Mouse (Mus musculus) adrenal gland, adult 2 months (tissue): ENCODE results near the gene Fermt3. TPM values are rescaled to one million over a fixed set of nuclear protein-coding genes. Genes with fewer than 3 reads are reported as not detected.

Experiments used
- DNase-seq: peaks from one replicate; pipeline ENCODE4 v3.0.0; 2021
- polyA plus RNA-seq: library from polyadenylated mRNA; depleted of rRNA; stranded (reverse); fragments of >200 nt; gene quantifications from 2 replicates; pipeline ENCODE4 v1.2.3, GENCODE M21; 2012
- total RNA-seq, 2 experiments: library from RNA; stranded (reverse); gene quantifications; 2 replicates each; pipeline ENCODE4 v1.2.3; 2021

Fermt3 gene
- total and polyA plus RNA-seq, 3 experiments: 6.7 to 10.8 (median 7.1) TPM

- DNase-seq: peak; percentile 4
Measured at GRCm38 (mm10) chr19:6991166-6991565, 28.1 kb downstream of the Fermt3 start.

GRCm38 (mm10) chr19:6990712-6991111, 28.6 kb downstream of the Fermt3 start:
- DNase-seq: no peak

GRCm38 (mm10) chr19:6989251-6989650, 30.0 kb downstream of the Fermt3 start:
- peak; percentile 9 for DNase-seq

- DNase-seq: no peak
Measured at GRCm38 (mm10) chr19:6987904-6988285, 31.4 kb downstream of the Fermt3 start.

- peak; percentile 90 for DNase-seq
Measured at GRCm38 (mm10) chr19:6987061-6987903, 32.0 kb downstream of the Fermt3 start, which contains the start of gene Vegfb. Vegfb (minus strand) TSS chr19:6987651.

- no peak for DNase-seq
Measured at GRCm38 (mm10) chr19:6985951-6986708, 33.1 kb downstream of the Fermt3 start.

GRCm38 (mm10) chr19:6985300-6985699, 34.0 kb downstream of the Fermt3 start:
- no peak for DNase-seq

GRCm38 (mm10) chr19:6983621-6984020, 35.6 kb downstream of the Fermt3 start:
- DNase-seq: no peak

GRCm38 (mm10) chr19:6981465-6981864, 37.8 kb downstream of the Fermt3 start:
- no peak for DNase-seq

- DNase-seq: peak; percentile 99
Measured at GRCm38 (mm10) chr19:6980381-6981093, 38.7 kb downstream of the Fermt3 start, which contains the start of gene Fkbp2. Fkbp2 (minus strand) TSS chr19:6980501.

- DNase-seq: peak; percentile 100
Measured at GRCm38 (mm10) chr19:6979486-6980380, 39.5 kb downstream of the Fermt3 start.

- DNase-seq: peak; percentile 71
Measured at GRCm38 (mm10) chr19:6979001-6979479, 40.2 kb downstream of the Fermt3 start.

GRCm38 (mm10) chr19:6978639-6978974, 40.7 kb downstream of the Fermt3 start:
- DNase-seq: no peak

- no peak for DNase-seq
Measured at GRCm38 (mm10) chr19:6977759-6978638, 41.3 kb downstream of the Fermt3 start.

GRCm38 (mm10) chr19:6975537-6976521, 43.4 kb downstream of the Fermt3 start, which contains the start of gene Plcb3:
Plcb3 (minus strand) TSS chr19:6976470.
- peak; percentile 76 for DNase-seq

GRCm38 (mm10) chr19:6974211-6975205, 44.8 kb downstream of the Fermt3 start, which contains the start of gene Ppp1r14b:
Ppp1r14b (plus strand) TSS chr19:6974968.
- peak; percentile 90 for DNase-seq

GRCm38 (mm10) chr19:6973581-6974190, 45.6 kb downstream of the Fermt3 start:
- DNase-seq: no peak
